Mouse (Mus musculus): ENCODE data around the gene Ptpn6. TPM values are rescaled to one million over a fixed set of nuclear protein-coding genes. Genes with fewer than 3 reads are reported as not detected.
A peak's percentile ranks its signal among the peaks of the same experiment; 100 is the strongest.

Gene Ptpn6
- polyA plus RNA-seq, 1 experiment from 2014 or later, result 5.6 TPM

DNA sequence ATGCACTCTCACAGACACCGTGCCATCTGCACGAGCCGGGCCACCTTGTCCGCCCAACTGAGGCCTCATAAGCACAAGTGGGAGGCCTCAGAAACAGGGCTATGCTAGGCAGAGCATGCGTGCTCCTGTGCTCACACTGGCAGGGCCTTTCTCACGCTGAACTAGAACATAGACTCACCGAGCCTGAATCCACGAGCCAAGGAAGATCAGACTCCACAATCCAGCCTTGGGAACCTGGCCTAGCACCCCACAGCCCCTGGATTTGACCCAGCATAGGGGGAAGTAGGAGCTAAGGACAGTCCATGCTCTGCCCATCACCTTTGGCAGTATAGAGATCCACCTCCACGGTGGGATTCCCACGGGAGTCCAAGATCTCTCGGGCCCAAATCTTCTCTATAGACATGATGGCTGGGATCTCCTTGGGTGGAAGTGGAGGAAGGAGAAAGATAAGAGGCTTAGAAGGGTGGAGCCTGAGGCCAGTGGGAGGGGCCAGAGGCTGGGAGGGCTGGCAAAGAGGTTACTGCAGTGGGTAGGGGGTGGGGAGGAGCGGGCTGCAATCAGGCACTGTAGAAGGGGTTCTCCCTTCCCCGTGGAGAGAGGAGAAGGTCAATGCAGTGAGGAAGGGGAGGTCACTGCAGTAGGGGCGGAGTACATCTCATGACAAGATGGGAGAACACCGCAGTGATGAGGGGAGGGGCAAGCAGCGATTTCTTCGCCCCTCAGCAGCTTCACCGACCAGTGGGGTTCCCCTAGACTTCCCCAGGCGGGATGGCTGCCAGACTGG, 29.6 kb upstream of the Ptpn6 start:
- Histone ChIP-seq H3K9me3 (no peaks in the 10 kb centered on the region), H3K27me3 (peaks cover 51% of the 10 kb centered on the region), H3K4me1 (peaks cover 25% of the 10 kb centered on the region), H3K36me3 (no peaks in the 10 kb centered on the region), H3K9ac (replicated peaks) (no peak overlapping the region; the same call in 1 of the 2 replicates), H3K4me3 (peak overlapping the region; percentile 50; the same call in 1 of the 2 replicates), H3K4me2 (replicated peaks) (peak overlapping the region; percentile 84), H3K27ac (replicated peaks) (no peak overlapping the region)
- peak; percentile 28 for ATAC-seq (ENCODE audit: low FRiP score, low read depth)
- WGBS, result 16% methylated on average over 17 of the region's 19 CpGs

DNA sequence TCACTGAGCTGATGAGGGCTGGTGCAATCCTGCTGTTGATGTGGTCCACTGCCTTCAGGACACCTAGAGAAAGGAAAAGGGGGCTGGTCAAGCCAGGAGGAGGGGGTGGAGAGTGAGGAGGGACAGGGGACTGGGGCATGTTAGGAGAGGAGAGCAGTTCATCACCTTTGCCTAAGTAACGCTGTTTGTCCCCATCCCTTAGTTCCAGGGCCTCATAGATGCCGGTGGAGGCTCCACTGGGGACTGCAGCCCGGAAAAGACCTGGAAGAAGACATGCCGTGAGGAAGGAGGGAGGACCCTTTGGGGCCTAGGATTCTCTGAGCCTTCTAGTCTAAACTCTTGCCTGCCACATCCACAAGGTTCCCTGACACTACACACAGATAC, 29.0 kb upstream of the Ptpn6 start:
- no peaks in the 10 kb centered on the region for H3K36me3 ChIP-seq
- 0 out of 2 replicates have a peak overlapping the region, but pooled peaks have one; percentile 84 for H3K4me2 ChIP-seq (replicated peaks)
- WGBS, result 12% methylated on average over 4 of the region's 4 CpGs
- no peak overlapping the region for H3K9ac ChIP-seq (replicated peaks)
- peaks cover 25% of the 10 kb centered on the region for H3K4me1 ChIP-seq
- H3K4me3 ChIP-seq, result no peak overlapping the region
- H3K27ac ChIP-seq (replicated peaks), result no peak overlapping the region
- H3K27me3 ChIP-seq, result peaks cover 52% of the 10 kb centered on the region
- no peak for ATAC-seq (ENCODE audit: low FRiP score, low read depth)
- H3K9me3 ChIP-seq, result no peaks in the 10 kb centered on the region

GRCm38 (mm10) chr6:124765951-124766350, 27.4 kb upstream of the Ptpn6 start:
- no peak overlapping the region for H3K4me2 ChIP-seq (replicated peaks)
- no peak overlapping the region for H3K4me3 ChIP-seq
- no peak overlapping the region for H3K27ac ChIP-seq (replicated peaks)
- peaks cover 25% of the 10 kb centered on the region for H3K4me1 ChIP-seq
- H3K9ac ChIP-seq (replicated peaks), result no peak overlapping the region
- 84% methylated on average over 7 of the region's 7 CpGs for WGBS
- no peaks in the 10 kb centered on the region for H3K36me3 ChIP-seq
- peaks cover 52% of the 10 kb centered on the region for H3K27me3 ChIP-seq
- H3K9me3 ChIP-seq, result no peaks in the 10 kb centered on the region
- no peak for ATAC-seq (ENCODE audit: low FRiP score, low read depth)

GRCm38 (mm10) chr6:124759259-124759658, 20.7 kb upstream of the Ptpn6 start:
- H3K27me3 ChIP-seq, result 0 out of 2 replicates have a peak, but pooled peaks cover 7% of the 10 kb centered on the region
- no peak overlapping the region for H3K4me3 ChIP-seq

GRCm38 (mm10) chr6:124758849-124759232, 20.3 kb upstream of the Ptpn6 start:
- WGBS, result 73% methylated on average over 2 of the region's 2 CpGs
- Histone ChIP-seq H3K4me3 (no peak overlapping the region), H3K9me3 (no peaks in the 10 kb centered on the region), H3K9ac (replicated peaks) (no peak overlapping the region), H3K27me3 (0 out of 2 replicates have a peak, but pooled peaks cover 7% of the 10 kb centered on the region), H3K4me1 (peaks cover 43% of the 10 kb centered on the region), H3K4me2 (replicated peaks) (no peak overlapping the region), H3K36me3 (no peaks in the 10 kb centered on the region), H3K27ac (replicated peaks) (peak overlapping the region; percentile 98)
- ATAC-seq (ENCODE audit: low FRiP score, low read depth), result no peak

More at GRCm38 (mm10) chr6:124759259-124759658, 20.7 kb upstream of the Ptpn6 start:
- H3K27ac ChIP-seq (replicated peaks), result peak overlapping the region; percentile 98; the same call in 1 of the 2 replicates
- H3K36me3 ChIP-seq, result no peaks in the 10 kb centered on the region
- no peak overlapping the region for H3K9ac ChIP-seq (replicated peaks)
- peaks cover 39% of the 10 kb centered on the region for H3K4me1 ChIP-seq
- H3K9me3 ChIP-seq, result no peaks in the 10 kb centered on the region
- no peak overlapping the region for H3K4me2 ChIP-seq (replicated peaks)
- no peak for ATAC-seq (ENCODE audit: low FRiP score, low read depth)
- WGBS, result 2% methylated on average over 5 of the region's 5 CpGs

DNA sequence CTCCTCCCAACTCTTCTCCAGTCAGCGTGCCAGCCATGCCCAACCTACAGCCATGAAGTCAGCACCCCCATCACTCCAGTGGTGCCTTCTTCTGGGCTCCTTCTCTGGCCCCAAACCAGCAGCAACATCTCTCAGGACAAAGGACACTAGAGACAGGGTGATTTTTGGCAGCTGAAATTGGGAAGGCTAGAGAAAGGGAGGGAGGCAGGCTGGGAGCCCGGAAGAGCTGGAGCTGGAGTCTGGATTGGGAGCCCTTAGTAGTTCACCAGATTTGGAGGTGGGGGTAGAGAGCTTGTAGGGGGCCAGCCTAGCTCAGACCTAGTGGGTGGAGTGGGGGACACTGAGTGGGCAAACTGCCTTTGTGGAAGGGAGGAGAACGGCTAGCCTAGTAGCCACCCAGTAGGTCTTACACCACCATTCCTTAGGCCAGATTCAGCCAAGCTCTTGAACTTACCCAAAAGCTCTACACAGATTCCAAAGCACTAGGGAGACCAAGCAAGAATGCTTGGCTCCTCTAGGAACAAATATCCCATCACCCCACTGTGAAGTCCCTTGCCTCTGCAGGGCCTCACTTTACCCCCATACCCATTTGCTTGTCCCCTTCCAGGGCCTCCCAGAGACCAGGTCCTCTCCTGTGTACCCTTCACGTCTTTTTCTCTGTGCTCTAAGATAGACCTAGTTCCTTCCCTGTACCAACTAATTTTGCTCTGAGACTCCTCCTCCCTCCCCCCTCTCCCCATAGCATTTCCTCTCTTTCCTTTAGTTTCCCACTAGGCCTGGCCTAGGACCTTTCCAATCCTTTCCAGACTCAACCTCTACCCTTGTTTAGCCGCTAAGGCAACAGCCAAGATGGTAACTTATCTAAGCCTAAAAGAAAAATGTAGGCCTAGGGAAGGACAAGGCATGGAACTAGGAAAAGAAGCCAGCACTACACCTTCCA, 19.7 kb upstream of the Ptpn6 start:
- Histone ChIP-seq H3K9me3 (no peaks in the 10 kb centered on the region), H3K9ac (replicated peaks) (peak overlapping the region; percentile 97), H3K4me1 (peaks cover 49% of the 10 kb centered on the region), H3K4me2 (replicated peaks) (peak overlapping the region; percentile 64), H3K27ac (replicated peaks) (peak overlapping the region; percentile 98), H3K4me3 (peak overlapping the region; percentile 91), H3K36me3 (no peaks in the 10 kb centered on the region), H3K27me3 (0 out of 2 replicates have a peak, but pooled peaks cover 7% of the 10 kb centered on the region)
- WGBS, result 23% methylated on average over 5 of the region's 5 CpGs
- ATAC-seq (ENCODE audit: low FRiP score, low read depth), result peak; percentile 10; the same call in 1 of the 2 replicates

GRCm38 (mm10) chr6:124757351-124757880, 18.9 kb upstream of the Ptpn6 start:
- H3K9ac ChIP-seq (replicated peaks), result peak overlapping the region; percentile 97
- H3K27me3 ChIP-seq, result no peaks in the 10 kb centered on the region
- peaks cover 49% of the 10 kb centered on the region for H3K4me1 ChIP-seq
- no peak for ATAC-seq (ENCODE audit: low FRiP score, low read depth)
- H3K9me3 ChIP-seq, result no peaks in the 10 kb centered on the region
- no peaks in the 10 kb centered on the region for H3K36me3 ChIP-seq
- peak overlapping the region; percentile 98 for H3K27ac ChIP-seq (replicated peaks)
- H3K4me2 ChIP-seq (replicated peaks), result peak overlapping the region; percentile 64
- under 1% methylated on average over 5 of the region's 5 CpGs for WGBS
- peak overlapping the region; percentile 91 for H3K4me3 ChIP-seq

GRCm38 (mm10) chr6:124756652-124757350, 18.3 kb upstream of the Ptpn6 start:
- Histone ChIP-seq H3K4me3 (peak overlapping the region; percentile 91), H3K4me1 (peaks cover 49% of the 10 kb centered on the region), H3K4me2 (replicated peaks) (peak overlapping the region; percentile 64), H3K9ac (replicated peaks) (peak overlapping the region; percentile 97), H3K27me3 (no peaks in the 10 kb centered on the region), H3K9me3 (no peaks in the 10 kb centered on the region), H3K36me3 (no peaks in the 10 kb centered on the region), H3K27ac (replicated peaks) (peak overlapping the region; percentile 98)
- 1% methylated on average over 50 of the region's 54 CpGs for WGBS
- peak; percentile 77 for ATAC-seq (ENCODE audit: low FRiP score, low read depth)

DNA sequence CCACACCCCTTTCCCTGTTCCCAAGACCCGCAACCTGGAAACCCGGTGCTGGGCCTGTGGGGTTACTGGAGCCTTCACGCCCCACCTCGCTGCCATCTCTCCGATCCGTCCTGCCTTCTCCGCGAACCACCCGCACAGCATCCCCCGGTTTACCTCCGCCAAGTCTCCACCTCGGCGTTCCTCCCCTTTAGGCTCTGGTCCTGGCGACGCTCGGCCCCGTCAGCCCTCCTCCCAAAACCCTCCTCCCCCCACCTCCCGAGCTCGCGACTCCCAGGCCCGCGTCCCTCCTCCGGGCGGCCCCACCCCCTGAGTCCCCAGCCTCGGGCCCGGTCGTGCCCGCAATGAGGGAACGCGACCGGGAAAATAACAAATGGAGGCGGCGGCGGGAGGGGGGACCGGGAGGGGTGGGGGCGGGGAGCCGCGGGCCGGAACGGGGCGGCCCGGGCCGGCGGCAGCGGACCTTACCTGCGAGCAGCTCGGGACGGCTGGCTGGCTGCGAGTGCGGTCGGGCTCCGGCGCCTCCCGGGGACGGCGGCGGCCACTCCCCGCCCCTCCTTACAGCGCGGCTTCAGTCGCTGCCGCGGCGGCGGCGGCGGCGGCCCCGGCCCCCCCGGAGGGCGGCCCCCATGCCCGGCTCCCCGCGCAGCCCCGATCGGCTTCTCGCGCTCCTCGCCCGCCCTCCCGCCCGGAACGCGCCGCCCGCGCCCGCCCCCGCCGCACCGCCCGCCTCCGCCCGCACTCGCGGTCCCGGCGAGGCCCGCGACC, 17.5 kb upstream of the Ptpn6 start, which contains the start of the genes Gm45234 and Atn1:
Gm45234 (minus strand) TSS at position 191 of the 765 bp plus-strand sequence.
Atn1 (minus strand) TSS at position 694 of the 765 bp plus-strand sequence.
- Histone ChIP-seq H3K4me2 (replicated peaks) (peak within 1 kb of the TSS; percentile 64), H3K4me3 (peak within 1 kb of the TSS; percentile 91), H3K27me3 (no peaks in the 10 kb centered on the region), H3K9me3 (no peaks in the 10 kb centered on the region), H3K9ac (replicated peaks) (peak within 1 kb of the TSS; percentile 97), H3K27ac (replicated peaks) (peak within 1 kb of the TSS; percentile 98), H3K4me1 (peaks cover 49% of the 10 kb centered on the region), H3K36me3 (no peaks in the 10 kb centered on the region)
- WGBS, result under 1% methylated on average over 80 of the region's 100 CpGs
- ATAC-seq (ENCODE audit: low FRiP score, low read depth), result peak; percentile 71

- no peaks in the 10 kb centered on the region for H3K36me3 ChIP-seq
- peaks cover 49% of the 10 kb centered on the region for H3K4me1 ChIP-seq
- peak overlapping the region; percentile 91 for H3K4me3 ChIP-seq
These were observed 16.8 kb upstream of the Ptpn6 start for GRCm38 (mm10) chr6:124755306-124755705.

More at GRCm38 (mm10) chr6:124755306-124755705, 16.8 kb upstream of the Ptpn6 start:
- Histone ChIP-seq H3K9me3 (no peaks in the 10 kb centered on the region), H3K27me3 (no peaks in the 10 kb centered on the region), H3K9ac (replicated peaks) (peak overlapping the region; percentile 97), H3K4me2 (replicated peaks) (peak overlapping the region; percentile 64), H3K27ac (replicated peaks) (peak overlapping the region; percentile 98)
- ATAC-seq (ENCODE audit: low FRiP score, low read depth), result no peak
- WGBS, result 5% methylated on average over 3 of the region's 3 CpGs

All from midbrain, embryonic 12.5 days (tissue).